Mouse (Mus musculus) telencephalon, adult 2 months (tissue): ENCODE data around the gene Itga9.
A peak's percentile ranks its signal among the peaks of the same experiment; 100 is the strongest.

ENCODE experiments used
- DNase-seq: peaks from one replicate; pipeline ENCODE4 v3.0.0-alpha.2; 2011; ENCODE audit warnings: low read depth, low spot score

Itga9 gene

DNA sequence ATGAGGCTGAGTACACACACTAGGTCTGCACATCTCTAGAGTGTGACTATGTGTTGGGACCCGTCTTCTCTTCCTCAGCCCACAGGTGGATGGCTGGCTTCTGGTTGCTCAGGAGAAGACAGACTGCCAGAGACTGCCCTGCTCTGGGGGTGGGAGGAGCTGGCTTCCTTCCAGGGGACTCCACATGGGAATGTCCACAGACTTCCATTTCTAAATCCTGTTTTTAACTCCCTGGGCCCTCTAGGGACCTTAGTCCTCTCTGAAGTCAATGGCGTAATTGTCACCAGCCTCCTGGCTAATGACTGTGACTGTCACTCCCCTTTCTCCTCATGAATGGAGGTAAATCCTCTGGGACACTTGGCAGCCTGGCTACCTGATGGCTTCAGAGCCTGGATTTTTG lies 45.4 kb downstream of the Itga9 start:
- DNase-seq: no peak

DNA sequence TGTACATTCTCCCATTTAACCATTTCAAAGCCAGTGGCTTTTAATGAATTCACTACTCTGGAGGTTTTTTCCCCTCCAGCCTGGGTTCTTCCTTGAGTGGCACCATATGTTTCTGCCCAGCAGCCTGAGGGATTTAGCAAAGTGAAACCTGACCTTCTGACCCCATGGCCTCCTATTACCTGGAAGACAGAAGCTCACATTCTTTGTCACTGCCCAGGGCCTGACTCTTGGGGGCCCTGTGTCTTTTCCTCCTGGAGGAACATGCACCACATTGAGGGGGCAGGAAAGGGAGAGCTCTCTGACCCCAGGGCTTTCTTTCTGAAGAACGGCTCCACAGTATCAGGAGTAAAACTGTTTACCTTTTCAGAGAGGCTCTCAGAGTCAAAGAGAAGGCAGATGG lies 46.9 kb downstream of the Itga9 start:
- no peak for DNase-seq

DNA sequence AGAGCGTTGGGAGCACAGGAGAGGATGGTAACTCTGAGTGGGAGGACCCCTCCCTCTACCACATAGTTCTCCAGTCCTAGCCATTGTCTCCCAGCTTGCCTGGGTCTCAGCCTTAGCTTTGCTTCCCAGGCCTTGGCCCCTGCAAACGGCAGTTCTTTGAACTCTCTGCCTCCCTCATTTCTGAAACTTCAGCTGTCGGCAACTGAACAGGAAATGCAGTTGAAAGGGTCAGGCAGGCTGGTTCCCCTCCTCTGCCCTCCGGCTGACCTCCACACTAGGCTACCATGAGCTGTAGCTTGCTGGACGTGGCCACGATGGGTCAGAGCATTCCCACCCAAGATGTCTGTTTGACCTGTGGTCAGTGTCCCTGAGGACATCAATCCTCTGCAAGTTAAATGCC lies 48.5 kb downstream of the Itga9 start:
- DNase-seq: no peak

DNA sequence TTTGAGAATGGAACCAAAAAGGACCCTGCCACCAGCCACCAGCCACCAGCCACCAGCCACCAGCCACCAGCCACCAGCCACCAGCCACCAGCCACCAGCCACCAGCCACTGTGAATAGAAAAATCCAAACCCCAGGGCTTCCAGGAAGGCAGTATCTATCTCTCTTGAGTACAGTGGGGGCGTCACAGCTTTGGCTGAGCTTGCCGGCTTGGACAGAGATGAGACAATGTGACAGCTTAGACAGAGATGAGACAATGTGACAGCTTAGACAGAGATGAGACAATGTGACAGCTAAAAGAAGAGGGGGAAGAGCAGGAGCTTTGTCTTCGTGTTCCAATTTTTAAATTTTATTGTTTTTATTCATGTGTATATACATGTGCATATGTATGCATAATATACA lies 49.2 kb downstream of the Itga9 start:
- no peak for DNase-seq

GRCm38 (mm10) chr9:118658159-118658558 lies 51.7 kb downstream of the Itga9 start:
- DNase-seq: no peak

- DNase-seq: no peak
Measured at GRCm38 (mm10) chr9:118659809-118660208, 53.3 kb downstream of the Itga9 start.

DNA sequence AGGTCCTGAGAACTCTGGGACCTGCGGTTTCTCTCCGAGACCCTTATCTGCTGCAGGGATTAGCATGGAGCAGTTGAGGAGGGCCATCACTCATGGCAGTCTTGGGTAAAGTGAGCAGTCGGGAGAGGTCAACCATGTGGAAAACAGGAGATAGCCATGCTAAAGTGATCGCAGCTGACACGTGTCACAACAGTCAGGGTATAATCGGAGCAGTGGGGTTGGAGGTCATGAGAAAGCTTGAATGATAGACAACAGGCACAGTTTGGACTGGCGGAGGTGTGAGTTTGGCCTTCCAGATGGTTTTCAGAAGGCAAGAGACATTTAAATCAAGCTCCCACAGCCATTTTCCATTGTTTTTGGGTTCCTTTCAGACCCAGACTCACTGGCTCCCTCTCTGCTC lies 53.8 kb downstream of the Itga9 start:
- DNase-seq: no peak

GRCm38 (mm10) chr9:118662026-118662425 lies 55.5 kb downstream of the Itga9 start:
- DNase-seq: no peak

DNA sequence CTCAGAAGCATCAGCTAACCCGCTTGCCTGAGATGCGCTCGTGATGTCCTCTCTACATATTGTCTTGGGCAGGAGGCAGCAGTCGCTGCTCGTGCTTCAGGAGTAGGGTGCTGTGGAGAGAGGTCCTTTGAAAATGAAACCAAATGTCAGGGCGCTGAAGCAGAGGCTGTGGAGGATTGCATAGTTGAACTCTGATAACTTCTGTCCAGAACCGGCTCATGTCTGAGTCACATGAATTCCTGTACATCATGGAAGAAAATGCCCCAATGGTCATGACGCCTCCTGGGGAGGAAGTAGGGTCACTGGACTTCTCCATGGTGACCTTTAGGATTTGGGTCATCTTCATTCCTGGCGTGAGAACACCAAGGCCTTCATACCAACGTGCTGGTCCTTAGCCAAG lies 56.0 kb downstream of the Itga9 start:
- DNase-seq: no peak

GRCm38 (mm10) chr9:118663938-118664337 lies 57.4 kb downstream of the Itga9 start:
- DNase-seq: no peak

DNA sequence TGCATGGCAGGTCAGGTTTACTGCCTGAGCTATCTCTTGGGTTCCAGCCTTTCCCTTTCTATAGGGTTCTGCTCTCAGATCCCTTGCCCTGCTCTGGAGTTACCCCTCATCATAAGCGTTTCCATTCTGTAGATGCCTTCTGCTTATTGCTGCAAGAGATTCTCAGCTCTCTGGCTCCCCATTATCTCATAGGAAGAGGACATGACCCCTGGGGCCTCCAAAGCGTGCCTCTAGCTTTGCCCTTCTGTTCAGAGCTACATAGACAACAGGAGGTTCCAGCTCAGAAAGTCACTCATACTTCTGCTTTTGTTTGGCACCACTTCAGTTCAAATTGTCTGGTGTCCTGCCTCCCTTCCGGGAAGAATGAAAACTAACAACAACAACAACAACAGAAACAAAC lies 59.6 kb downstream of the Itga9 start:
- no peak for DNase-seq

DNA sequence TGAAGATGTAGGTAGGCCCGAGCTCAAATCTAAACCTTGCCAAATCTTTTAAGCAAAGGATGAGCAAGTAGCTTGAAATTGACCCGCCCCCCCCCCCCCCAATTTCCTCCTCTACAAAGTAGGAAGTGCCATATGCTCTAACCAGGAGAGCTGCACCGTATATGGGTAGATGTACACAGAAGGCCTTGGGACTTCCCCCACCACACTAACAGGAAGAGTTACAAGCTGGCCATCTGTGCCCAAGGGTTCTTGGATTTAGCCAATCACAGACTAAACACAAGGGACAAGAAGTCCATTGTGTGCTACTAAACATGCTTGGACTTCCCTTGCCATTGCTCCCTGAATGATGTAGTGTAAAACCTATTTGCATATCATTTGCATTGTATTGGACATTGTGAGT lies 63.2 kb downstream of the Itga9 start:
- DNase-seq: no peak

DNA sequence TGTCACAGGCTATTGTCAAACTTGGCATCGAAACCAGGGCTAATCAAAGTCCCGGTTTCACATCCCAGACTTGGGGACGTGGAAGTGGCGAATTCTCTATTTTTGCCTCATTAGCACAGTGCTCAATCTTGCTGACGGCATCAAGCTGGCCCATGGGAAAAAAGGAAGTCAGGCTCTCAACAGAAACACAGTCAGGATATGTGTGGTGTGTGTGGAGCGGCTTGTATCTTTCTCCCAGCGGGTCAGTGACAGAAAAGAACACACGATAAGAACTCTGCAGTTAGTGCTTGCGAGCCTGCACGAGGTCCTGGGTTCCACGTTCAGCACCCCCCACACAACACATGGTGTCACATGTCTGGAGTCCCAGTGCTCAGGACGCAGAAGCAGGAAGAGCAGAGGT lies 67.8 kb downstream of the Itga9 start:
- no peak for DNase-seq

- no peak for DNase-seq
Measured at GRCm38 (mm10) chr9:118674761-118675160, 68.3 kb downstream of the Itga9 start.

DNA sequence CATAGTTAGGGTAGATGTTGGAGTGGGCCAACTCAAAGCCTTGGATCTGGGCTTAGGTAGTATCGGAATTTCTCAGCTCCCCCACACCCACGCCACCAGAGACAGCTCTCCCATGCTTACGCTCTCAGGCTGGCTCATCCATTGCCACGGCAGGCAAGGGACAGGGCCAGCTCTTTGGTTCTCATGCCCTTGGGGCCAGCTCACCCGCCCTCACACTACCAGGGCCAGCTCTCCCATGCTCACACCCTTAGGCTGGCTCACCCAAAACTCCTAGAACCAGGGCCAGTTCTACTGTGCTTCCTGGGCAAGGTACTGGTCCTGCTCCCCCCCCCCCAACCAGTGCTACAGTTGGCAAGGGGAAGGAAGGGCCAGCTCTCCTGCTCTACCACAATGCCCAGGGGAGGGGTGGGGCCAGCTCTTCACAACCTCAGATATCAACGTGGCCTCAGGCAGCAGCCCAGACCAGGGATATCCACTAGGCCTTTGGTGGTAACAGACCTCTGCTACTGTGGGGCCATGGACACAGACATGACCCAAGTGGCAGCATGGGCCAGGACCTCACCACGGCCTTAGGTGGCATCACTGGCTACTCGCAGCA lies 69.2 kb downstream of the Itga9 start:
- no peak for DNase-seq

DNA sequence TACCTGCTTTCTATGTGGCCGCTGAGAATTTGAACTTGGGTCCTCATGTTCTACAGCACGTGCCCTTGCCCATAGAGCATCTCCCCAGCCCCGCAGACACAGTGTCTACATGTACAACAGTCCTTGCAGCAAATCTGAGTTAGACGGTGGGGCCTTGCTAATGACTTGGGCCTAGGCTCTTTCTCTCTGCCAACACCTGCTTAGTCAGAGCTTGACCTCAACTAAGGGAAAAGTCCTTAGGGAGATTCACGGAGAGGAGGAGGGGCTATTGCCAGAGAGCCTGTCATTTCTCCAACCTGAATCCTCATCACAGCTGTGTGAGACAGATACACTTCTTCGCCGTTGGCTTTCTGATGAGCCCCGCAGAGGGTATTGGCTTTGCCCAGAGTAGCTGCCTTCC lies 70.2 kb downstream of the Itga9 start:
- no peak for DNase-seq

DNA sequence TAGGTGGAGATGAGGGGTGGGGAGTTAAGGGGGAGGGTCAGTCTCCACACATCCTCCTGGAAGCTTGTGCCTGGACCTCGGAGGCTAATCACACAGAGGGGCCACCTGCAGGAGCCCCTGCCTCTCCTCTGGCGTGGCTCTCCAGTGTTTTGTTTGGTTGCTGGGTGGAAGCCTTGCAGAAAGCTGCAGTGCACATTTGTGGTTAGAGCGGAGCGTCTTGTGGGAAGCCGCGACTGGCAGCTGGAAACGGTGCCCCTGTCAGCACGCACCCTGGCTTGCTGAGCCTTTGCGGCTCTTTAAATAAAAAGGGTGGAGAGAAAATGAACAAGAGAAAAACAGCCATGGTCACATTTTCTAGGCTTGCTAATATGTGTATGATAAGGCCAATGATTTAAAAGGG lies 70.9 kb downstream of the Itga9 start:
- no peak for DNase-seq

DNA sequence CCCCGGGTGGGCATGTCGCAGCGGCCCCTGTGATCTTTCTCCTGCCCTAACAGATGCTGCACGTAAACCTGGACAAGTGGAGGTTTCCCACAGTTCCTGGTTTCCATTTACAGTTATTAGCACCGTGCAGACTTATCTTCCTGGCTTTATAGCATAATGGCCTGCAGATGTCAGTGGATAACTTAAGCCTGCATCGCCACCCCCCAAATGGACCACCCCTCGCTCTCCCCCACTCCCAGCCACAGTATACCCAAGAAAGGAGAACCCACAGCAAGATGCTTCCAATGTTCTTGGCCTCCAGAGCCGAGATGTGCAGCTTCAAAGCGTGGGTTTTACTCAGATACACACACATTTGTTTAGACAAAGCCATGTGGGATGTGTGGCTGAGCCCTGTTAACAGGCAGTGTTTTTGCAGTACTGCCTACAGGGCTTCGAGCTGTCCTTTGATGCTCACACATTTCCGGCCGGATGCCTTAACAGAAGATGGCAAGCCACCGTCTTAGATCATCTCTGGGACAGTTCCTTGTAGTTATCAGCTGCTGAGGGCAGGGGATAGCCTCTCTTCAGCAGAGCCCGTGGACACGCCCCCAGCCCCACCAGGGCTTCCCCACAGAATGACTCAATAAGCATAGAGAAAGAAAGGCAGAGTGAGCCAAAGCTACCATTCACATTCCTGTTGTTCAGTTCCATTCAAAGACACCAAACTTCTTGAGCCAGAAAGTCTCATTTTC lies 71.7 kb downstream of the Itga9 start:
- peak; percentile 16 for DNase-seq

DNA sequence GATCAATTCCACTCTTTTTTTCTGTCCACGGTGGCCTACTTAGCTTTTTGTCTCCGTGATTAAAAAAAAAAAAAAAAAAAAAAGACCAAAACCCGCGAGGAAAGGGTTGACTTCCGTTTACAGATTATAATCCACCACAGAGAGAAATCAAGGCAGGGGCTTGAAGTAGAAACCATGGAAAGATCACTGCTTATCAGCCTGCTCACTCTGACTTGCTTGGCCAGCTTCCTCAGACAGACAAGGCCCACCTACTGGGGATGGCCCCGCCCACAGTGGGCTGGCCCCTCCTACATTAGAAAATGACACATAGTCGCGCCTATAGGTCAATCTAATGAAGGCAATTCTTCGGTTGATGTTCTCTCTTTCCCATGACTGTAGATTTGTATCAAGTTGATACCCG lies 72.3 kb downstream of the Itga9 start:
- no peak for DNase-seq

DNA sequence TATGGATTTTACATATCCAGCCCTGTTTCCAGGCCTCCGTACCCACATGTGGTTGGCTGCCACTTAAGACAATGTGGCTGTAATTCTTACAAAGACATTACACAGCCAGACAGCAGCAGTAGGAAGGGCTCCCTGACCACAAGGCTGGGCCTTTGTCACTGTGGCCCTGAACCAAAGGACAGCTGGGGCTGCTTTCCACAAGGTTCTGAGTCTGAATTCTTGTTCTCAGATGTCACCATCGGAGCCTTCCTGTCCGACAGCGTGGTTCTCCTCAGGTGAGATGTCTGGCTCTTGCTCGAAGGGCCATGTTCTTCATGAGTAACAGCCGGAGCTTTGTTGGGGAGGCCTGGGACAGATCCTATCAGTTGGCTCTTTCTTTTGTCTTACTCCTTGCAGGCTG lies 75.0 kb downstream of the Itga9 start:
- no peak for DNase-seq

DNA sequence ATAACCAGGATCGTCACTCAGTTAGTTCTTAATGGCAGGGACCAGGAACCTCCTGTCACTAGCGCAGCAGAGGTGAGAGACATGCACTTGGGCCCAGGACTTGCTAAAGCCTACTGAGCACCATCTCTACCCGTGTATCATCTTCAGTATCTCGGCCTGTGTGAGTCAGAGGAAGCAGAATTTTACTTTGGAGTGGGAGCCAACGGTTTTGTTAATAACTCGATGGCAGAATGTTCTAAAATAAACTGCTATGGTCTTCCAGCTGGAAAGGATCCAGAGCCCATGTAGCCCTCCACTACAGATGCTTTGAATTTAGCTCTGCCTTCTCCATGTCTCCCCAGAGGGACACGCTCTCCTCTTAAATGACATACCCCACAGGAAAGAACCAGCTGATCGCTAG lies 75.7 kb downstream of the Itga9 start:
- no peak for DNase-seq

- no peak for DNase-seq
Measured at GRCm38 (mm10) chr9:118683507-118683906, 77.0 kb downstream of the Itga9 start.

- DNase-seq: no peak
Measured at GRCm38 (mm10) chr9:118684343-118684742, 77.9 kb downstream of the Itga9 start.
